Mouse (Mus musculus) thymus, adult 2 months (tissue): ENCODE measurements around the gene Helz.

ENCODE experiments used
- CTCF ChIP-seq: fragments of 200-500 bp; IDR thresholded peaks from 2 replicates; pipeline ENCODE4 v1.5.1; 2012; ENCODE audit warnings: mild to moderate bottlenecking, control low read depth, low read length, moderate library complexity, borderline replicate concordance; ENCODE audit not compliant: control insufficient read depth, poor library complexity, insufficient read depth; ENCODE audit errors: extremely low read depth
- POLR2A ChIP-seq: fragments of 200-500 bp; IDR thresholded peaks from 2 replicates; pipeline ENCODE4 v1.6.1; 2012; ENCODE audit warnings: mild to moderate bottlenecking, low read length, control low read depth, moderate library complexity; ENCODE audit not compliant: control insufficient read depth, poor library complexity, insufficient read depth; ENCODE audit errors: extremely low read depth

DNA sequence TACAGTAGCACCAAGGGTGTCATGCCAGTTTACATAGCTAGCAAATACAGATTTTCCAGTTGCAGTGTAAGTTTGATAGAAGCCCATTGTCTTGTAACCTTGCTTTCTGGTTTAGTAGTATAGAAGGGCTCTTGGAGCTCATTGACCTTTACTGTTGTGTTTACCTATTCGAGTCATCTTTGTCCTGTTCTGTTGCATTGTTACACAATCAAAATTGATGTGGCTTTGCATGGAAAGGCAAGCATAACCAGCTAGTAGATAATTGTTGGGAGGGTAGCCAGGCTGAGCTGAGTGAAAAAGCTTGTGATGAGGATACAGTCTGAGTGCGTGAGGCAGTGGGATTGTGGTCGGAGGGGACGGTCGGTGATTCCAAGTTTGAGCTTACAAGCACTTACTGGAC lies 12.1 kb downstream of the Helz start:
- TF ChIP-seq POLR2A (no peak), CTCF (no peak)
